Mouse (Mus musculus) stomach, postnatal 0 days (tissue): ENCODE data around the gene Stat6. TPM values are rescaled to one million over a fixed set of nuclear protein-coding genes. Genes with fewer than 3 reads are reported as not detected.

Experiments used
- ATAC-seq: fragments of 200-750 bp; cut with Nextera tagmentation; 2 replicates; pipeline ENCODE4 v1.8.0; 2017; ENCODE audit not compliant: low FRiP score, low TSS enrichment
- DNase-seq: peaks from one replicate; pipeline ENCODE4 v3.0.0-alpha.2; 2016; ENCODE audit warnings: low spot score
- H3K27ac ChIP-seq: fragments of 300-500 bp; sonication (generic); replicated peaks from 2 replicates; pipeline ENCODE4 v1.5.1; 2014; ENCODE audit warnings: mild to moderate bottlenecking, control low read depth
- H3K27me3 ChIP-seq: fragments of 300-500 bp; sonication (generic); 2 replicates; pipeline ENCODE4 v1.6.1; 2014; ENCODE audit warnings: low read length; ENCODE audit not compliant: control insufficient read depth, insufficient read depth
- H3K36me3 ChIP-seq: fragments of 300-500 bp; sonication (generic); 2 replicates; pipeline ENCODE4 v1.6.1; 2014; ENCODE audit warnings: low read length, mixed read lengths; ENCODE audit not compliant: control insufficient read depth, insufficient read depth
- H3K4me1 ChIP-seq: fragments of 300-500 bp; sonication (generic); replicated peaks from 2 replicates; pipeline ENCODE4 v1.6.1; 2014; ENCODE audit warnings: antibody characterized with exemption; ENCODE audit not compliant: control insufficient read depth, insufficient read depth
- H3K4me2 ChIP-seq: fragments of 300-500 bp; sonication (generic); replicated peaks from 2 replicates; pipeline ENCODE4 v1.6.1; 2014; ENCODE audit warnings: low read depth, mild to moderate bottlenecking, control low read depth, moderate library complexity
- H3K4me3 ChIP-seq: fragments of 300-500 bp; sonication (generic); 2 replicates; pipeline ENCODE4 v1.5.1; 2014; ENCODE audit warnings: low read depth, low read length, control low read depth
- H3K9ac ChIP-seq: fragments of 300-500 bp; sonication (generic); 2 replicates; pipeline ENCODE4 v1.6.1; 2014; ENCODE audit warnings: mild to moderate bottlenecking, low read length, control low read depth, mixed read lengths
- H3K9me3 ChIP-seq: fragments of 300-500 bp; sonication (generic); 2 replicates; pipeline ENCODE4 v1.6.1; 2016; ENCODE audit warnings: low read length; ENCODE audit not compliant: control insufficient read depth
- CTCF ChIP-seq: IDR thresholded peaks from 2 replicates; pipeline ENCODE4 v1.5.1; 2016; ENCODE audit warnings: antibody characterized with exemption, low read depth, mild to moderate bottlenecking, moderate library complexity
- EP300 ChIP-seq: optimal IDR thresholded peaks from 2 replicates; pipeline ENCODE3; 2016; ENCODE audit warnings: antibody characterized with exemption
- WGBS: fragments of 180-500 bp; shearing (Covaris S2); extraction: QIAGEN DNeasy Blood & Tissue Kit; methylation state at CpG from one replicate; pipeline ENCODE4 v1.1.7; 2014; 5-methylcytosine and 5-hydroxymethylcytosine counted together
- polyA plus RNA-seq: library from polyadenylated mRNA; unstranded; fragments of >200 nt; fragmentation: Nextera tagmentation; extraction: Ambion mirVana; gene quantifications from 2 replicates; pipeline ENCODE4 v1.2.1, GENCODE M21; 2015

Gene Stat6
- polyA plus RNA-seq, 1 experiment from 2014 or later: 31.4 TPM

DNA sequence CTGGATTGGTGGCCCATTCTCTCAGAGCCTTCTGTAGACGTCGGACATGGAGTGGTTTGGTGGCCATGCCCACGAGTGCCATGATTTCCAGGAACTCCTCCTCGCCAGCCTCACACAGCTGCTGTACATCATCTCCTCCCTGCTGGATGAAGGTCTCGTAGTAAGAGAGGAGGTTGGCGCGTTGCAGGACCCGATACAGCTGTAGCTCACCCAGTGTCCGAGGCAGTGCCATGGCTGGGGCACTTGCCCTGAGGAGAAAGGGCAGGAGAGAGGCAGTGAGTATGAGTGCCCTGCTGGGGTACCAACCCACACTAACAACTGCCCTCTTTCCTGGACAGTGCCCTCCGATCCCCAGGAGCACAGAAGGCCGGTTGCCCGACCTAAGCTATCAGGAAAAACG, 22.1 kb downstream of the Stat6 start:
- Histone ChIP-seq H3K4me3 (peak overlapping the region; percentile 72; the same call in 1 of the 2 replicates), H3K27me3 (no peaks in the 10 kb centered on the region), H3K4me2 (peak overlapping the region; percentile 84), H3K27ac (no peak overlapping the region), H3K4me1 (peaks cover 25% of the 10 kb centered on the region), H3K9me3 (no peaks in the 10 kb centered on the region), H3K9ac (peak overlapping the region; percentile 13; the same call in 1 of the 2 replicates), H3K36me3 (no peaks in the 10 kb centered on the region)
- ATAC-seq: no peak
- 58% methylated on average over 13 of the region's 13 CpGs for WGBS
- no peak for DNase-seq
- TF ChIP-seq CTCF: no peak
- TF ChIP-seq EP300: no peak

DNA sequence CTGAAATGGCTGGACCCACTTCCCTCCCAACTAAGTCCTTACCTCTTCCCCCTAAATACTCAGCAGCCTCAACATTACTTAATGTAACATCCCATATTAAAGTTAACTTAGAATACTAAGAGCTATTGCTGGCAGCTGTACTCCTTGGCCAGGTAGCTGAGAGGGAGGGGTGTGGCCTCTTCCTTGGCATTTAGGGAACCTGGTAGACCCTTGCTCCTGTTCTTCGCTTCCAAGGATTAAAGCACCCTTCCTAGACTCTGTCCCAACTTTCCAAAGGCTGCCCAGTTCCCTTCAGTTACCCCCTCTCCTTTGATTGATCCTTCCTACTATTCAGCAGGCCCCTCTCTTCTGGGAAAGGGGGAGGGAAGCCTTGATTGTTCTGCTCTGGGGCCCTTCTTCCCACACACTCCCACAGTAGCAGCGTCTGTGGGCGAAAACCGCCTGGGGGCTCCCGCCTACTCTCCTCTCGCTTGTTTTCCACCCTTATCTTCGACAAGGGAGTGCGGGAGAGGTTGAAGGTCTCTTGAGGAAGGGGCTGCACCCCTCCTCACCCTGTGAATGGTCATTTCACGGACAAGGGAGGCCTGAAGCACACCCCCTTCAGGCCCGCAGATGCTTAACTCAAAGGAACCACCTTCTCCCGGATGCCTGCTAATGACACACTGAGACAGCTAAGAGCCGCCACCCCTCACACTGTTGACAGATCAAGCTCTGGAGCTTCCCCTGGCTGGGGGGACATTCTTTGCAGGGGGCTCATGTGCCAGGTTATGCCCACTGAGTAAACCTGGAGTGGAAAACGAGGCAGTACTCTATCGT, 22.8 kb downstream of the Stat6 start:
- TF ChIP-seq EP300 (no peak), CTCF (peak; percentile 45)
- Histone ChIP-seq H3K27me3 (no peaks in the 10 kb centered on the region), H3K27ac (peak overlapping the region; percentile 98), H3K4me3 (peak overlapping the region; percentile 72), H3K4me2 (peak overlapping the region; percentile 84), H3K4me1 (peaks cover 25% of the 10 kb centered on the region), H3K9ac (peak overlapping the region; percentile 72), H3K9me3 (no peaks in the 10 kb centered on the region), H3K36me3 (no peaks in the 10 kb centered on the region)
- ATAC-seq: no peak
- DNase-seq: no peak
- WGBS: 9% methylated on average over 14 of the region's 14 CpGs

DNA sequence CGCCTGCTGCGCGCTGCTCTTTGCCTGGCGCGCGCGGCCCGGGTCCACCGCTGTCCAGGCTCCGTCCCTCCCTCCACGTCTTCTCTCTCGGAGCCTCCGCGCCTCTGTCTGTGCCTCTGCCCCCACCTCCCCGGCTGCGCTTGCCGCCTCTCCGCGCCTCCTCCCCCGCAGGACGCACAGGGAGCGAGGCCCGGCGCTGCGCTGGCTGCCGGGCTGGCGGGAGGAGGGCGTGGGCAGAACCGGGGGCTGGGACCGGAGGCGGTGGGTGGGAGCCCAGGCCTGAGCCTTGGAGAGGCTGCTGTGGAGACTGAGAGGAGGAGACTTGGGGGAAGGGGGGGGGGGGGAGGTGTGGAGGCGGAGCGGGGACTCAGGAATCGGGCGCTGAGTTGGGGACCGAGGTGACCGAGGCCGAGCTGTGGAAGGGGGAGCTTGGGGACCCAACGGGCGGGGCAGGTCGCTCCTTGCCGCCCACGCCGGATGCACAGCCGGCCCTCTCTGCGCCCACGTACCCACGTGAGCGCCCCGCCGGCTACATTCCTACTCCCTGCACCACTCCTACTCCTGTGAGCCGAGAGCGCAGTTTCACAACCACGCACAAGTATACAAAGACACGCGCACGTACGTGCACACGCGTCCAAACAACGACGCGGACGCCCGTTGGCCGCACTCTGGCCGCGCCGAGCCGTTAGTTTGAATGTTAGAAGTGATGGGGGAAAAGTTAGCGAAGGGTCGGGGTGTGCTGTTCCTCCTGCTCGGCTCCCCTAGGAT, 23.9 kb downstream of the Stat6 start, which contains the start of gene Nemp1:
Gene Nemp1, plus strand, starts transcription at position 401 of the 768 bp plus-strand sequence.
- Histone ChIP-seq H3K9me3 (no peaks in the 10 kb centered on the region), H3K27ac (peak within 1 kb of the TSS; percentile 98), H3K4me2 (peak within 1 kb of the TSS; percentile 84), H3K4me3 (peak within 1 kb of the TSS; percentile 72), H3K36me3 (no peaks in the 10 kb centered on the region), H3K4me1 (peaks cover 20% of the 10 kb centered on the region), H3K27me3 (no peaks in the 10 kb centered on the region), H3K9ac (peak within 1 kb of the TSS; percentile 72)
- under 1% methylated on average over 48 of the region's 73 CpGs for WGBS
- TF ChIP-seq EP300 (no peak), CTCF (0 out of 2 replicates have a peak, but pooled peaks have one; percentile 11)
- ATAC-seq (peak; percentile 70), DNase-seq (peak; percentile 85)

DNA sequence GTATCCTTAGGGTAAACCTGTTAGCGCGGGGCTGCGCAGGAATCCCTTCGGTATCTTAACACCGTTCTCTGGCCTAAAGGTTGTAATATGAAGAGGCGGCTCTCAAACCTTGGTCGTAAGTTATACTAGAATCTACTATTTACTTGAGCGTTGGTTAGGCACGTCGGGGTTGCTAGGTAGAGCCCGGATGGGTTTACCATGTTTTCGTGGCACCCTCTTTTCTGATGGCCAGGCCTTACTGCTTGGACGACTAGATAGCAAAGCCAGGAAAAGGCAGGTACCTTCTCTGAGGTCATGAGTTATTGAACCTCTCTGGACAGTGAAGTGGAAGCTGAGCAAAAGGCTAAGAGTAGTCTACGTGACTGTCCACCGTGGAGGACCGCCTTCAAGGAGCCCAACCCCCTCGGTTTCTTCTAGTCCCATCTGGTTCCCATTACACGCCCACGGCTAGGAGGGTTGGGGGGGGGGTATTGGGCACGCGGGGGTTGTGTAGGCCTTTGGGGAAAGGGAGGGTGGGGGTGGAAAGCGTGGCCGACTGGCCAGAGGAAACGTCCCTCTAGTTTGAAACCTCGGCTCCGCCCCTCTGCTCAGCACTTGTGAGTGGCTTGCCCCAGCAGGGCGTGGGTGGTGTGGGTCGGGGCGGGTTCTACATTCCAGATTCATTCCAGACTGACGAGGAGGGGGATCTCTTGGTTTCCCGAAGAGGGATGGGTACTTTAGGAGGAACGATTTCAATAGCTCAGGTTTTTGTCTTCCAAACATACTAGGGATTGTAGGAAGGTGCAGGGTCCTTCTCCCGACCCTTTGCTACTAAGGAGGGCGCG, 24.7 kb downstream of the Stat6 start:
- H3K4me2 ChIP-seq: peak overlapping the region; percentile 84
- H3K4me1 ChIP-seq: peaks cover 14% of the 10 kb centered on the region
- ATAC-seq (peak; percentile 81), DNase-seq (peak; percentile 89)
- H3K9ac ChIP-seq: peak overlapping the region; percentile 72
- H3K9me3 ChIP-seq: no peaks in the 10 kb centered on the region
- peak overlapping the region; percentile 72 for H3K4me3 ChIP-seq
- no peaks in the 10 kb centered on the region for H3K36me3 ChIP-seq
- TF ChIP-seq EP300 (no peak), CTCF (no peak)
- whole genome bisulfite sequencing: under 1% methylated on average over 35 of the region's 35 CpGs
- H3K27ac ChIP-seq: peak overlapping the region; percentile 98
- no peaks in the 10 kb centered on the region for H3K27me3 ChIP-seq
